Mouse (Mus musculus) ES-E14 (cell line): ENCODE measurements around the gene Chmp2a. TPM values are rescaled to one million over a fixed set of nuclear protein-coding genes. Genes with fewer than 3 reads are reported as not detected.

Source experiments
- DNase-seq: peaks from one replicate; pipeline ENCODE4 v3.0.0-alpha.2; 2013; ENCODE audit warnings: low read depth, low spot score
- H3K27ac ChIP-seq: 2 replicates; pipeline ENCODE4 v1.5.1; 2012; ENCODE audit warnings: low read depth, mild to moderate bottlenecking, low read length, moderate library complexity, mixed read lengths; ENCODE audit not compliant: poor library complexity, insufficient read depth, severe bottlenecking
- H3K36me3 ChIP-seq: 2 replicates; pipeline ENCODE4 v1.6.1; 2012; ENCODE audit warnings: mild to moderate bottlenecking, low read length, moderate library complexity, mixed read lengths; ENCODE audit not compliant: control insufficient read depth, poor library complexity, insufficient read depth, severe bottlenecking
- H3K4me1 ChIP-seq, 2 experiments: fragments of 150-350 bp in 1 of 2; sonication (generic) in 1 of 2; 2 replicates each; pipeline ENCODE4 v1.6.1; 2012; ENCODE audit warnings: low read length in 2 of 2, mild to moderate bottlenecking in 1 of 2, mixed read lengths in 1 of 2; ENCODE audit not compliant: control insufficient read depth in 2 of 2, insufficient read depth in 2 of 2, poor library complexity in 1 of 2
- H3K4me3 ChIP-seq, 2 experiments: fragments of 150-350 bp in 1 of 2; sonication (generic) in 1 of 2; 2 replicates each; pipeline ENCODE4 v1.5.1; 2012; ENCODE audit warnings: low read length in 2 of 2, low read depth in 1 of 2, mild to moderate bottlenecking in 1 of 2, mixed read lengths in 1 of 2; ENCODE audit not compliant: insufficient read depth in 1 of 2, poor library complexity in 1 of 2, severe bottlenecking in 1 of 2
- H3K9ac ChIP-seq: 2 replicates; pipeline ENCODE4 v1.6.1; 2012; ENCODE audit warnings: low read depth, mild to moderate bottlenecking, low read length, mixed read lengths; ENCODE audit not compliant: poor library complexity, insufficient read depth, severe bottlenecking
- H3K9me3 ChIP-seq: fragments of 150-350 bp; sonication (generic); 2 replicates; pipeline ENCODE4 v1.6.1; 2012; ENCODE audit warnings: low read depth, mild to moderate bottlenecking, low read length; ENCODE audit not compliant: control insufficient read depth, insufficient read depth
- CHD2 ChIP-seq: IDR thresholded peaks from 2 replicates; pipeline ENCODE4 v1.6.1; 2014; ENCODE audit warnings: mild to moderate bottlenecking, low read depth, low read length, inconsistent platforms
- HCFC1 ChIP-seq: IDR thresholded peaks from 2 replicates; pipeline ENCODE4 v1.6.1; 2012; ENCODE audit warnings: low read length, inconsistent platforms, borderline replicate concordance; ENCODE audit not compliant: insufficient read depth
- MAFK ChIP-seq: IDR thresholded peaks from 2 replicates; pipeline ENCODE4 v1.6.1; 2014; ENCODE audit warnings: mild to moderate bottlenecking, low read depth, low read length, inconsistent platforms; ENCODE audit not compliant: insufficient read depth
- ZC3H11A ChIP-seq: IDR thresholded peaks from 2 replicates; pipeline ENCODE4 v1.6.1; 2012; ENCODE audit warnings: low read depth, mild to moderate bottlenecking, inconsistent platforms, low read length, borderline replicate concordance
- ZNF384 ChIP-seq: IDR thresholded peaks from 2 replicates; pipeline ENCODE4 v1.6.1; 2012; ENCODE audit warnings: low read depth, low read length, inconsistent platforms
- in situ Hi-C, 2 experiments: fragments of 600-800 bp; cut with MboI; formaldehyde crosslinking; loops; one replicate each; pipeline ENCODE4 v1.15.1; 2025; ENCODE audit warnings: low sequenced_read_pairs in 2 of 2, inconsistent platforms in 1 of 2; ENCODE audit not compliant: unreplicated experiment in 2 of 2
- total RNA-seq: library from RNA; depleted of rRNA; stranded (reverse); fragments of 300-350 nt; gene quantifications from 2 replicates; pipeline ENCODE4 v1.2.3, GENCODE M21; 2012

Gene Chmp2a
- total RNA-seq, 1 experiment: 143 TPM

GRCm38 (mm10) chr7:12998851-12999250 is 35.8 kb downstream of the Chmp2a start, which contains the start of gene Trim28:
Trim28 (plus strand) TSS chr7:12999114.
- Histone ChIP-seq H3K4me1 (no peaks in the 10 kb centered on the region), H3K27ac (no peak within 1 kb of the TSS), H3K4me3 (no peak within 1 kb of the TSS), H3K36me3 (no peaks in the 10 kb centered on the region), H3K9me3 (no peaks in the 10 kb centered on the region), H3K9ac (no peak within 1 kb of the TSS)
- DNase-seq: no peak
- no peak for TF ChIP-seq MAFK
- no peak for TF ChIP-seq ZNF384
- TF ChIP-seq ZC3H11A: no peak
- no peak for TF ChIP-seq HCFC1
- TF ChIP-seq CHD2: no peak
- in situ Hi-C loops: no loop called here

GRCm38 (mm10) chr7:12998053-12998452 is 36.6 kb downstream of the Chmp2a start, which contains the start of gene Slc27a5:
Slc27a5 (minus strand) TSS chr7:12998192.
- H3K9ac ChIP-seq: no peak within 1 kb of the TSS

GRCm38 (mm10) chr7:12997230-12997629 is 37.4 kb downstream of the Chmp2a start:
- in situ Hi-C loops: no loop called here
- Histone ChIP-seq H3K9me3 (no peaks in the 10 kb centered on the region), H3K4me3 (no peak overlapping the region), H3K4me1 (no peaks in the 10 kb centered on the region), H3K27ac (no peak overlapping the region), H3K9ac (no peak overlapping the region), H3K36me3 (no peaks in the 10 kb centered on the region)
- DNase-seq: no peak
- TF ChIP-seq ZNF384 (no peak), CHD2 (no peak), ZC3H11A (no peak), HCFC1 (no peak), MAFK (no peak)

More at GRCm38 (mm10) chr7:12998053-12998452, 36.6 kb downstream of the Chmp2a start, which contains the start of gene Slc27a5:
- in situ Hi-C loops: no loop called here
- DNase-seq: no peak
- Histone ChIP-seq H3K36me3 (no peaks in the 10 kb centered on the region), H3K27ac (no peak within 1 kb of the TSS), H3K4me1 (no peaks in the 10 kb centered on the region), H3K9me3 (no peaks in the 10 kb centered on the region), H3K4me3 (no peak within 1 kb of the TSS)
- TF ChIP-seq CHD2 (no peak), HCFC1 (no peak), MAFK (no peak), ZC3H11A (no peak), ZNF384 (no peak)

DNA sequence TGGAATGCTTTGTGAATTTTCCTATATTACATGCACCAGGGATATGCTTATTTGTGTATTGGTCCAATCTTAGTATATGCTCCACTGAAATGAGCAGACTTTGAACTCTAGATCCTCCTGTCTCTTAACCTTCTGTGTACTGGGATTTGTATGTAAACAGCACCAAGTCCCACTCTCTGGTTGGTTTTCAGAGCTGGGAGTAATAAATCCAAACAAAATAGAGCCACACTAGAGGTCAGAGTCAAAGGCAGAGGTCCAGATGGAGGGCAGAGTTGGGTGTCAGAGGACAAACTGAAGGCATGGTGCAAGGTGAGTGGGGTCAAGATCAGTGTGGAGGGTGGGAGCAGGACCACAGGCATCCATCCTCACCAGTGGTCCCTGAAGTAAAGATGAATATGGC is 38.7 kb downstream of the Chmp2a start:
- Histone ChIP-seq H3K36me3 (no peaks in the 10 kb centered on the region), H3K27ac (no peak overlapping the region), H3K9me3 (no peaks in the 10 kb centered on the region), H3K4me1 (no peaks in the 10 kb centered on the region), H3K9ac (no peak overlapping the region), H3K4me3 (no peak overlapping the region)
- no peak for DNase-seq
- in situ Hi-C loops: no loop called here
- TF ChIP-seq ZC3H11A: no peak
- no peak for TF ChIP-seq ZNF384
- TF ChIP-seq MAFK: no peak
- no peak for TF ChIP-seq HCFC1
- TF ChIP-seq CHD2: no peak

GRCm38 (mm10) chr7:12993148-12993547 is 41.5 kb downstream of the Chmp2a start:
- H3K9ac ChIP-seq: no peak overlapping the region
- H3K4me1 ChIP-seq: peaks cover 0 to 2% of the 10 kb centered on the region in 2 experiments; a peak in 1 of 4 replicates
- H3K36me3 ChIP-seq: no peaks in the 10 kb centered on the region
- in situ Hi-C loops: no loop called here
- H3K27ac ChIP-seq: no peak overlapping the region
- no peak for DNase-seq
- TF ChIP-seq HCFC1 (no peak), ZNF384 (no peak), MAFK (no peak), ZC3H11A (no peak), CHD2 (no peak)
- H3K9me3 ChIP-seq: no peaks in the 10 kb centered on the region
- no peak overlapping the region for H3K4me3 ChIP-seq
